Mouse (Mus musculus) CH12.LX (cell line): Measurements from ENCODE around the gene Gse1.

Experiments used
- EP300 ChIP-seq: IDR thresholded peaks from 2 replicates; pipeline ENCODE4 v1.6.1; 2011; ENCODE audit warnings: low read length, improper control_type of control experiment
- USF2 ChIP-seq: conservative IDR thresholded peaks from 2 replicates; pipeline ENCODE4 v1.6.1; 2011; ENCODE audit warnings: low read depth, low read length, improper control_type of control experiment

GRCm38 (mm10) chr8:120428492-120428891 lies 200.2 kb downstream of the Gse1 start:
- TF ChIP-seq EP300 (no peak), USF2 (no peak)
